ENCODE assay signal across 21 mouse cellular contexts in genomic region chr13:12064576-12064975, GRCm38 (mm10). TPM values are rescaled to one million over a fixed set of nuclear protein-coding genes. Genes with fewer than 3 reads are reported as not detected.
"Had no signal": no experiment of that assay in that cellular context is flagged by ENCODE, and none has a peak within 500 bp of the region (broad histone marks: within the 10 kb centered on the region; RNA-seq: fewer than 3 reads in every experiment).

No protein-coding gene starts in this region.

- H3K27me3 ChIP-seq: limb, embryonic 12.5 days; limb, embryonic 15.5 days; midbrain, embryonic 13.5 days had no signal

- H3K9me3 ChIP-seq: limb, embryonic 12.5 days; limb, embryonic 15.5 days; midbrain, embryonic 10.5 days; midbrain, embryonic 13.5 days had no signal

- H3K4me1 ChIP-seq: limb, embryonic 12.5 days; limb, embryonic 15.5 days; midbrain, embryonic 10.5 days; midbrain, embryonic 13.5 days had no signal

- ATAC-seq: liver, postnatal 0 days; lung, postnatal 0 days; midbrain, embryonic 13.5 days; midbrain, embryonic 16.5 days had no signal

- H3K36me3 ChIP-seq: limb, embryonic 12.5 days; limb, embryonic 15.5 days; midbrain, embryonic 10.5 days; midbrain, embryonic 13.5 days had no signal

- H3K9ac ChIP-seq: limb, embryonic 12.5 days; limb, embryonic 15.5 days; liver, embryonic 14.5 days; liver, postnatal 0 days; lung, embryonic 14.5 days; midbrain, embryonic 13.5 days had no signal

- H3K4me3 ChIP-seq: limb, embryonic 12.5 days; limb, embryonic 15.5 days; midbrain, embryonic 10.5 days; midbrain, embryonic 13.5 days; myocyte had no signal

- H3K4me2 ChIP-seq: limb, embryonic 12.5 days; limb, embryonic 15.5 days; liver, embryonic 11.5 days; lung, embryonic 14.5 days; midbrain, embryonic 13.5 days had no signal

- DNase-seq: kidney, adult 9 months; kidney, postnatal 14 days; kidney, postnatal 4 days; layer of hippocampus, postnatal 36 days; left cerebral cortex, postnatal 4 days; liver, postnatal 0 days; lung, embryonic 14.5 days; thymus, adult 18-20 months; thymus, postnatal 36 days had no signal

- H3K27ac ChIP-seq: limb, embryonic 12.5 days; limb, embryonic 15.5 days; liver, embryonic 14.5 days; macrophage; midbrain, embryonic 10.5 days; midbrain, embryonic 13.5 days had no signal

RNA-seq across cellular contexts. Expression of gene Ryr2, which starts 42.2 kb away (rescaled TPM):
- total RNA-seq: megakaryocyte, adult 5-6 weeks; monocyte, adult 5-6 weeks had no signal
- polyA plus RNA-seq: macrophage, myocyte had no signal
